Mouse (Mus musculus) heart, embryonic 13.5 days (tissue): ENCODE data around the gene Foxr1. TPM values are rescaled to one million over a fixed set of nuclear protein-coding genes. Genes with fewer than 3 reads are reported as not detected.
"Not testable (repeated sequence)": the region's sequence is repeated elsewhere in the genome, so short reads cannot be mapped to it uniquely, and the experiment has no call there.

Experiments
- ATAC-seq: fragments of 200-750 bp; cut with Nextera tagmentation; 2 replicates; pipeline ENCODE4 v1.8.0; 2017; ENCODE audit warnings: moderate TSS enrichment; ENCODE audit not compliant: insufficient number of reproducible peaks, low FRiP score, low TSS enrichment; ENCODE audit errors: extremely low read depth
- H3K27ac ChIP-seq: fragments of 300-500 bp; sonication (generic); replicated peaks from 2 replicates; pipeline ENCODE4 v1.5.1; 2015; ENCODE audit warnings: moderate library complexity, mild to moderate bottlenecking, inconsistent platforms
- H3K27me3 ChIP-seq: fragments of 300-500 bp; sonication (generic); replicated peaks from 2 replicates; pipeline ENCODE4 v1.6.1; 2015; ENCODE audit warnings: mild to moderate bottlenecking, inconsistent platforms
- H3K36me3 ChIP-seq: fragments of 300-500 bp; sonication (generic); 2 replicates; pipeline ENCODE4 v1.6.1; 2015; ENCODE audit warnings: mild to moderate bottlenecking, inconsistent platforms
- H3K4me1 ChIP-seq: fragments of 300-500 bp; sonication (generic); 2 replicates; pipeline ENCODE4 v1.6.1; 2015; ENCODE audit warnings: inconsistent platforms
- H3K4me2 ChIP-seq: fragments of 300-500 bp; sonication (generic); 2 replicates; pipeline ENCODE4 v1.6.1; 2015; ENCODE audit warnings: inconsistent platforms, mild to moderate bottlenecking, moderate library complexity
- H3K4me3 ChIP-seq: fragments of 300-500 bp; sonication (generic); 2 replicates; pipeline ENCODE4 v1.5.1; 2015; ENCODE audit warnings: moderate library complexity, mild to moderate bottlenecking, inconsistent platforms
- H3K9ac ChIP-seq: fragments of 300-500 bp; sonication (generic); 2 replicates; pipeline ENCODE4 v1.6.1; 2015; ENCODE audit warnings: inconsistent platforms, mild to moderate bottlenecking, moderate library complexity
- H3K9me3 ChIP-seq: fragments of 300-500 bp; sonication (generic); 2 replicates; pipeline ENCODE4 v1.6.1; 2016; ENCODE audit warnings: inconsistent platforms
- WGBS: fragments of 180-500 bp; shearing (Covaris S2); methylation state at CpG from one replicate; pipeline ENCODE4 v1.1.7; 2015; ENCODE audit warnings: mixed read lengths; 5-methylcytosine and 5-hydroxymethylcytosine counted together
- polyA plus RNA-seq: library from polyadenylated mRNA; unstranded; fragments of >200 nt; fragmentation: Nextera tagmentation; extraction: Ambion mirVana; gene quantifications from 2 replicates; pipeline ENCODE4 v1.2.1, GENCODE M21; 2015

The Foxr1 gene
- polyA plus RNA-seq, 1 experiment from 2014 or later: not detected

DNA sequence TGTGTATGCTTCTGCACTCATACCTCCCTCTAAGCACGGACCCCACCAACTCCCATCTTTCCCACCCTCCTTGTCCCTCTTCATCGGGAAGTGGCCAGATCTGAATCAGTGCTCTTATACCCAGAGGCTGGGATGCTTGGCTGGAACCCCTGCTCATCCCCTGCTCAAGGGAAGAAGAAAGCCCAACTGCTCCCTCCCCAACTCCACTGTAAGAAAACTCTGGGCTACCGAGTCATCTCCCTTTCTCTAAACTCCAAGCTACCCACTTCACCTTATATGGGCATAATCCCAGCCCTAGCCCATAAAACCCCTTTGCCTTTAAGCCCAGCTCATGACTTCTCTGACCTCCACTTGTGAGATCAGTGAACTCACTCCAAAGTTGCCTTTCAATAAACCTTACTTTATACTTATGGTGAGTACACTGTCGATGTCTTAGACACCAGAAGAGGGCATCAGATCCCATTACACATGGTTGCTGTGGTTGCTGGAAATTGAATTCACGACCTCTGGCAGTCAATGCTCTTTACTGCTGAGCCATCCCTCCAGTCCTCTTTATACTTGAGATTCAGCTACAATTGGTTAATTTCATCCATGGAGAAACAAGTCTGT, 8.3 kb downstream of the Foxr1 start:
- Histone ChIP-seq H3K9me3 (no peaks in the 10 kb centered on the region), H3K27me3 (no peaks in the 10 kb centered on the region; the same call in 1 of the 2 replicates), H3K36me3 (no peaks in the 10 kb centered on the region), H3K4me1 (no peaks in the 10 kb centered on the region), H3K4me2 (no peak overlapping the region), H3K27ac (no peak overlapping the region), H3K9ac (no peak overlapping the region), H3K4me3 (no peak overlapping the region)
- WGBS: 39% methylated on average over 4 of the region's 5 CpGs
- ATAC-seq: no peak

DNA sequence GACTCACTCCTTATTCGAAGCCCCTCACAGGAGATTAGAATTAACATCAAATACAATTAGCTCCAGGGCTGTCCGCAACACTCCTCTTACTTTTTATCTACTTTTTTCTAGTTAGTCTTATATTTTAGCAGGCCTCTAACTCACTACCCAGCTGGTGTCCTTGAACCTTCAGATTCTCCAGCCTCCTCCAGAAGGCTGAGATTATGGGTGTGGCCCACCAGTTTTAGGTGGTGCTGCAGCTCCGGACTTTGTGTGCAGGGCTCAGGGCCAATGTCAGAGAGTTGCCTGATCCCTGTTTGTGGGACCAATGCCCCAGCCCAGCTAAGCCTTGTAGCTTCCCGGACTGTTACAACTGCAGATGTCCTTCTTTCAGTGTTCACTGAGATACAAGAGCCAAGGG, 17.4 kb downstream of the Foxr1 start:
- Histone ChIP-seq H3K4me2 (no peak overlapping the region), H3K9me3 (no peaks in the 10 kb centered on the region), H3K4me3 (no peak overlapping the region), H3K4me1 (peaks cover under 1% of the 10 kb centered on the region; the same call in 1 of the 2 replicates), H3K9ac (no peak overlapping the region), H3K27ac (no peak overlapping the region), H3K27me3 (no peaks in the 10 kb centered on the region), H3K36me3 (no peaks in the 10 kb centered on the region)
- no peak for ATAC-seq
- 78% methylated on average over 4 of the region's 4 CpGs for WGBS

GRCm38 (mm10) chr9:44420280-44420898, 20.5 kb downstream of the Foxr1 start:
- Histone ChIP-seq H3K4me3 (no peak overlapping the region), H3K27ac (no peak overlapping the region), H3K36me3 (peaks cover 12% of the 10 kb centered on the region), H3K4me2 (no peak overlapping the region), H3K9ac (no peak overlapping the region), H3K4me1 (peaks cover 14% of the 10 kb centered on the region), H3K9me3 (no peaks in the 10 kb centered on the region), H3K27me3 (no peaks in the 10 kb centered on the region)
- WGBS: 58% methylated on average over 5 of the region's 5 CpGs
- ATAC-seq: no peak

DNA sequence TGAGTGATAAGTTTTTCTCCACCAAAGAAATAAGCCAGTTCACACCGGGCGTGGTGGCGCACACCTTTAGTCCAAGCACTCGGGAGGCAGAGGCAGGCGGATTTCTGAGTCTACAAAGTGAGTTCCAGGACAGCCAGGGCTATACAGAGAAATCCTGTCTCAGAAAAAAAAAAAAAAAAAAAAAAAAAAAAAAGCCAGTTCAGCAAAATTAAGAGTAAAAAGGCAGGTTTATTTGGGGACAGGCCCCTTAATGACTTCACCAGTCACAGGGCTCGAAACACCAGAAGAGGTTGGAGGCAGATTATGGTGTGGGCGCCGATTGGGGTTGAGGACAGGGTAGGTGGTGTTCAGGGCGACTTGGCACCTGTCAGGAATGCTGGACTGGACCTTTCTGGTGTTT, 21.2 kb downstream of the Foxr1 start:
- not testable (repeated sequence) for H3K27me3 ChIP-seq, H3K9me3 ChIP-seq, ATAC-seq, H3K4me2 ChIP-seq, H3K9ac ChIP-seq, H3K27ac ChIP-seq, H3K4me3 ChIP-seq
- WGBS: 88% methylated on average over 9 of the region's 9 CpGs
- Histone ChIP-seq H3K36me3 (peaks cover 16% of the 10 kb centered on the region), H3K4me1 (peaks cover 14% of the 10 kb centered on the region)

DNA sequence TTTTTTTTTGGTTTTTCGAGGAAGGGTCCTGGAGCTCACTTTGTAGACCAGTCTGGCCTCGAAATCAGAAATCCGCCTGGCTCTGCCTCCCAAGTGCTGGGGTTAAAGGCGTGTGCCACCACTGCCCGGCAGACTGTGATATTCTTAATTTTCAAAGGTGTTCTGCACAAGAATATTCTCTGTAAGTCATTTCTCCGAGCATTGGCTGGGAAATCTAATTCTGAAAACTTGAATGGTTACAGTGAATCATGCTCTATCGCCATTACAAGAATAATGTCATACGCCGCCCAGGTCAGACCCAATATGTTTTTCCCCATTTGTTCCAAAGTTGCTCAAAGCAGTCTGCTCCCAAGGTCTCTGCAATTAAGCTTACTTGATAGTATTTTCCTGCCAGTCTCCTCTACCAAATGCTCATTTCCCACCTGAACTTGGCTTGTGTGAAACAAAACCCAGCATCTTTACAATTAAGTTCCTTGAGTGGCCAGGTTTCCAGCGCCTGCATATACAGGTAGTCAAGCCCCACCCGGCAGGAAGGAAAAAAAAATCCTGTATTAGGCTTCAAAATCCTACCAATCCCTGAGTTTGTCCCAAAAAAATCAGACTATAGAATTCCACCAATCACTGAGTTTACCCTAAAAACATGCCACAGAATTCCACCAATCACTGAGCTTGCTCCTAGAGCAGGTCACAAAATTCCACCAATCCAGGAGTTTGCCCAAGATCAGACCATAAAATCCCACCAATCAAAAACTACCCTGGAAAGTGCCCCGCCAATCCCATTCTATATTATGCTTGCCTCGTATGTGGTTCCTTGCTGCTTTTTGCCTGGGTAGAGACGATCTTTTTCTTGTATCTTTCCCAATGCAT, 22.2 kb downstream of the Foxr1 start, which contains the start of gene Ccdc84:
TSS of gene Ccdc84 (minus strand) at position 51 of the 867 bp plus-strand sequence.
- Histone ChIP-seq H3K4me1 (peaks cover 14% of the 10 kb centered on the region), H3K4me2 (peak within 1 kb of the TSS; percentile 97), H3K4me3 (peak within 1 kb of the TSS; percentile 94), H3K9me3 (no peaks in the 10 kb centered on the region), H3K9ac (peak within 1 kb of the TSS; percentile 95), H3K36me3 (peaks cover 25% of the 10 kb centered on the region), H3K27ac (peak within 1 kb of the TSS; percentile 70), H3K27me3 (no peaks in the 10 kb centered on the region)
- WGBS: 74% methylated on average over 14 of the region's 14 CpGs
- ATAC-seq: no peak

- peak overlapping the region; percentile 97 for H3K4me2 ChIP-seq
- WGBS: under 1% methylated on average over 38 of the region's 38 CpGs
- no peaks in the 10 kb centered on the region for H3K9me3 ChIP-seq
- H3K36me3 ChIP-seq: peaks cover 34% of the 10 kb centered on the region
- H3K27me3 ChIP-seq: no peaks in the 10 kb centered on the region
- peak overlapping the region; percentile 94 for H3K4me3 ChIP-seq
- peak overlapping the region; percentile 70 for H3K27ac ChIP-seq
- ATAC-seq: peak; percentile 90
- peak overlapping the region; percentile 95 for H3K9ac ChIP-seq
- H3K4me1 ChIP-seq: peaks cover 14% of the 10 kb centered on the region
Measured at GRCm38 (mm10) chr9:44417892-44418363, 23.0 kb downstream of the Foxr1 start.

DNA sequence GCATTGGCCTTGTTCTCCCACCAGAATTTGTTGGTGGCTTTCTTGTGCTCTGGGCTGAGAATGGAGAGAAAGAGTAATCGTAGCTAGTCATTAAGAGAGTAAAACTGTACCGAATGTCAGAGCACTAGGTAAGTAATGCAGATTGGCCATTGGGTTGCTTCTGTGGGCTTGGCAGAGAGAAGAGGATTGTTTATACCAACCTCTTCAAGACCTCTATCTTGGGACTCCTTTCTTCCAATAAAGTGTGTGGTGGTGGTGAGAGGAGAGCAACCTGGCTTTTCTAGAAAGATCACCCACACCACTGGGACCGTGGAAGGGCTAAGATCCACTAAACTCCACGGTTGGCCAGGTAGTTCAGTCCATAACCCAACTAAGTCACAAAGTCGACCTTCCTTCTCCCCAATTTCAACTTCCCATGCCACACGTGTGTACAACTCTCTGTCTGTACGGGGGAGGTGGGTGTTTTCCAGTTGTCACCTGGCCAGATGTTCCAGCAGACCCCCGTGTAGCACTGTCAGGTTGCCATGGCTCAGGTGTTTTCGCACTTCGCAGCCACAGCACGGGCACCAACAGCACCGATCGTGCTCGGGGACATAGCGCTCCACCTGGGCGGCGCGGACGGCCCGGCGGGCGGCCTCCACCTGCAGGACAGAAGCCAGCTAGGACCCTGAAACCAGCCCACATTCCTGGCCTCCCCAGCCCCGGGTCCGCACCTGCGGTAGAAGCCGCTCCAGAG, 23.6 kb downstream of the Foxr1 start:
- H3K4me3 ChIP-seq: peak overlapping the region; percentile 94
- H3K36me3 ChIP-seq: peaks cover 40% of the 10 kb centered on the region
- H3K27ac ChIP-seq: peak overlapping the region; percentile 70
- peak; percentile 51 for ATAC-seq
- peaks cover 14% of the 10 kb centered on the region for H3K4me1 ChIP-seq
- peak overlapping the region; percentile 95 for H3K9ac ChIP-seq
- H3K27me3 ChIP-seq: no peaks in the 10 kb centered on the region
- peak overlapping the region; percentile 97 for H3K4me2 ChIP-seq
- no peaks in the 10 kb centered on the region for H3K9me3 ChIP-seq
- WGBS: 6% methylated on average over 26 of the region's 26 CpGs

GRCm38 (mm10) chr9:44412781-44413180, 28.2 kb downstream of the Foxr1 start:
- ATAC-seq: no peak
- Histone ChIP-seq H3K27me3 (no peaks in the 10 kb centered on the region), H3K4me1 (peaks cover 26% of the 10 kb centered on the region), H3K9me3 (no peaks in the 10 kb centered on the region), H3K9ac (no peak overlapping the region), H3K36me3 (peaks cover 76% of the 10 kb centered on the region), H3K27ac (no peak overlapping the region), H3K4me2 (no peak overlapping the region), H3K4me3 (no peak overlapping the region)
- 71% methylated on average over 2 of the region's 2 CpGs for WGBS

GRCm38 (mm10) chr9:44412306-44412705, 28.6 kb downstream of the Foxr1 start:
- H3K27me3 ChIP-seq: no peaks in the 10 kb centered on the region
- no peak overlapping the region for H3K9ac ChIP-seq
- H3K4me1 ChIP-seq: peaks cover 24% of the 10 kb centered on the region
- WGBS: 71% methylated on average over 4 of the region's 4 CpGs
- H3K36me3 ChIP-seq: peaks cover 76% of the 10 kb centered on the region
- H3K27ac ChIP-seq: no peak overlapping the region
- no peak overlapping the region for H3K4me3 ChIP-seq
- no peak overlapping the region for H3K4me2 ChIP-seq
- no peaks in the 10 kb centered on the region for H3K9me3 ChIP-seq
- no peak for ATAC-seq

- no peak overlapping the region for H3K4me3 ChIP-seq
- H3K36me3 ChIP-seq: peaks cover 76% of the 10 kb centered on the region
- no peak overlapping the region for H3K9ac ChIP-seq
- H3K4me2 ChIP-seq: no peak overlapping the region
- H3K27me3 ChIP-seq: no peaks in the 10 kb centered on the region
- no peak overlapping the region for H3K27ac ChIP-seq
- H3K4me1 ChIP-seq: peaks cover 20% of the 10 kb centered on the region
- no peaks in the 10 kb centered on the region for H3K9me3 ChIP-seq
- WGBS: 77% methylated on average over 1 of the region's 1 CpGs
- ATAC-seq: no peak
Measured at GRCm38 (mm10) chr9:44411601-44412130, 29.3 kb downstream of the Foxr1 start.
